Mouse (Mus musculus): ENCODE data around the gene Rrp15. TPM values are rescaled to one million over a fixed set of nuclear protein-coding genes. Genes with fewer than 3 reads are reported as not detected.
A peak's percentile ranks its signal among the peaks of the same experiment; 100 is the strongest.

Gene Rrp15
- polyA plus RNA-seq, 1 experiment = 3.4 TPM

GRCm38 (mm10) chr1:186718881-186719280 is 30.3 kb downstream of the Rrp15 start:
- no peak for DNase-seq
- TF ChIP-seq POLR2A (IDR thresholded peaks at IDR 0.05; ENCODE audit: borderline replicate concordance, extremely low read depth, low read depth, low read length) (no peak), CTCF (IDR thresholded peaks at IDR 0.05; ENCODE audit: insufficient read depth, low read length) (no peak)
- WGBS = 61% methylated on average over 5 of the region's 5 CpGs
- Histone ChIP-seq H3K4me3 (replicated peaks; ENCODE audit: extremely low read depth, low read depth, low read length) (no peak overlapping the region), H3K4me1 (ENCODE audit: control insufficient read depth, insufficient read depth, low read length) (no peaks in the 10 kb centered on the region)

GRCm38 (mm10) chr1:186714980-186715896 is 33.9 kb downstream of the Rrp15 start:
- 69% methylated on average over 17 of the region's 17 CpGs for WGBS
- no peak for DNase-seq

GRCm38 (mm10) chr1:186714215-186714614 is 34.9 kb downstream of the Rrp15 start:
- TF ChIP-seq POLR2A (IDR thresholded peaks at IDR 0.05; ENCODE audit: borderline replicate concordance, extremely low read depth, low read depth, low read length) (no peak), CTCF (IDR thresholded peaks at IDR 0.05; ENCODE audit: insufficient read depth, low read length) (no peak)
- DNase-seq = no peak
- no peaks in the 10 kb centered on the region for H3K4me1 ChIP-seq (ENCODE audit: control insufficient read depth, insufficient read depth, low read length)
- WGBS = 84% methylated on average over 4 of the region's 4 CpGs
- no peak overlapping the region for H3K4me3 ChIP-seq (replicated peaks; ENCODE audit: extremely low read depth, low read depth, low read length)

More at GRCm38 (mm10) chr1:186714980-186715896, 33.9 kb downstream of the Rrp15 start:
- Histone ChIP-seq H3K4me3 (replicated peaks; ENCODE audit: extremely low read depth, low read depth, low read length) (no peak overlapping the region), H3K4me1 (ENCODE audit: control insufficient read depth, insufficient read depth, low read length) (no peaks in the 10 kb centered on the region)
- no peak for TF ChIP-seq POLR2A (IDR thresholded peaks at IDR 0.05; ENCODE audit: borderline replicate concordance, extremely low read depth, low read depth, low read length)
- TF ChIP-seq CTCF (IDR thresholded peaks at IDR 0.05; ENCODE audit: insufficient read depth, low read length) = no peak

- Histone ChIP-seq H3K4me3 (replicated peaks; ENCODE audit: extremely low read depth, low read depth, low read length) (no peak overlapping the region), H3K4me1 (ENCODE audit: control insufficient read depth, insufficient read depth, low read length) (no peaks in the 10 kb centered on the region)
- no peak for DNase-seq
- 2% methylated on average over 3 of the region's 3 CpGs for WGBS
- TF ChIP-seq CTCF (IDR thresholded peaks at IDR 0.05; ENCODE audit: insufficient read depth, low read length) (peak; percentile 48; the same call in 1 of the 2 replicates), POLR2A (IDR thresholded peaks at IDR 0.05; ENCODE audit: borderline replicate concordance, extremely low read depth, low read depth, low read length) (no peak)
Observed at GRCm38 (mm10) chr1:186712802-186713471, 36.2 kb downstream of the Rrp15 start.

- peak within 1 kb of the TSS; percentile 61 for H3K4me3 ChIP-seq (replicated peaks; ENCODE audit: extremely low read depth, low read depth, low read length)
- peak; percentile 54; the same call in 1 of the 2 replicates for TF ChIP-seq POLR2A (IDR thresholded peaks at IDR 0.05; ENCODE audit: borderline replicate concordance, extremely low read depth, low read depth, low read length)
- no peak for TF ChIP-seq CTCF (IDR thresholded peaks at IDR 0.05; ENCODE audit: insufficient read depth, low read length)
- DNase-seq = peak; percentile 28
- WGBS = 6% methylated on average over 12 of the region's 12 CpGs
- H3K4me1 ChIP-seq (ENCODE audit: control insufficient read depth, insufficient read depth, low read length) = peaks cover 4% of the 10 kb centered on the region; the same call in 1 of the 2 replicates
Observed at GRCm38 (mm10) chr1:186705915-186706248, 43.3 kb downstream of the Rrp15 start, which contains the start of gene Tgfb2. Gene Tgfb2 (minus strand): TSS chr1:186705989.

- Histone ChIP-seq H3K4me1 (ENCODE audit: control insufficient read depth, insufficient read depth, low read length) (peaks cover 4% of the 10 kb centered on the region; the same call in 1 of the 2 replicates), H3K4me3 (replicated peaks; ENCODE audit: extremely low read depth, low read depth, low read length) (peak overlapping the region; percentile 61)
- under 1% methylated on average over 65 of the region's 65 CpGs for WGBS
- DNase-seq = peak; percentile 66
- TF ChIP-seq CTCF (IDR thresholded peaks at IDR 0.05; ENCODE audit: insufficient read depth, low read length) = no peak
- TF ChIP-seq POLR2A (IDR thresholded peaks at IDR 0.05; ENCODE audit: borderline replicate concordance, extremely low read depth, low read depth, low read length) = peak; percentile 34; the same call in 1 of the 2 replicates
Observed at GRCm38 (mm10) chr1:186705203-186705914, 43.8 kb downstream of the Rrp15 start.

GRCm38 (mm10) chr1:186703980-186704701 is 45.0 kb downstream of the Rrp15 start:
- TF ChIP-seq POLR2A (IDR thresholded peaks at IDR 0.05; ENCODE audit: borderline replicate concordance, extremely low read depth, low read depth, low read length) (peak; percentile 16; the same call in 1 of the 2 replicates), CTCF (IDR thresholded peaks at IDR 0.05; ENCODE audit: insufficient read depth, low read length) (no peak)
- under 1% methylated on average over 36 of the region's 36 CpGs for WGBS
- Histone ChIP-seq H3K4me1 (ENCODE audit: control insufficient read depth, insufficient read depth, low read length) (peaks cover 4% of the 10 kb centered on the region; the same call in 1 of the 2 replicates), H3K4me3 (replicated peaks; ENCODE audit: extremely low read depth, low read depth, low read length) (peak overlapping the region; percentile 87)
- peak; percentile 59 for DNase-seq

GRCm38 (mm10) chr1:186703256-186703979 is 45.7 kb downstream of the Rrp15 start:
- TF ChIP-seq CTCF (IDR thresholded peaks at IDR 0.05; ENCODE audit: insufficient read depth, low read length) = no peak
- TF ChIP-seq POLR2A (IDR thresholded peaks at IDR 0.05; ENCODE audit: borderline replicate concordance, extremely low read depth, low read depth, low read length) = no peak
- Histone ChIP-seq H3K4me3 (replicated peaks; ENCODE audit: extremely low read depth, low read depth, low read length) (peak overlapping the region; percentile 87), H3K4me1 (ENCODE audit: control insufficient read depth, insufficient read depth, low read length) (peaks cover 4% of the 10 kb centered on the region; the same call in 1 of the 2 replicates)
- under 1% methylated on average over 15 of the region's 15 CpGs for WGBS
- DNase-seq = peak; percentile 37

Measured in lung, adult 2 months (tissue).